Mouse (Mus musculus): ENCODE measurements around the gene Lats2. TPM values are rescaled to one million over a fixed set of nuclear protein-coding genes. Genes with fewer than 3 reads are reported as not detected.
"Not testable (repeated sequence)": the region's sequence is repeated elsewhere in the genome, so short reads cannot be mapped to it uniquely, and the experiment has no call there.

Lats2 gene
- polyA plus RNA-seq, 1 experiment from 2014 or later = 19.4 TPM

- WGBS = 79% methylated on average over 17 of the region's 17 CpGs
- H3K4me3 ChIP-seq (ENCODE audit: low read length) = no peak overlapping the region
- no peak overlapping the region for H3K9ac ChIP-seq (ENCODE audit: low read length)
- no peak for ATAC-seq (replicated peaks; ENCODE audit: extremely low read depth, insufficient read depth, low FRiP score)
- H3K27ac ChIP-seq (ENCODE audit: low read length) = no peak overlapping the region
- no peak overlapping the region for H3K4me2 ChIP-seq (ENCODE audit: low read depth, low read length)
- H3K27me3 ChIP-seq (ENCODE audit: control insufficient read depth, insufficient read depth, low read length) = no peaks in the 10 kb centered on the region
- no peaks in the 10 kb centered on the region for H3K9me3 ChIP-seq (replicated peaks; ENCODE audit: control insufficient read depth, low read length)
- H3K4me1 ChIP-seq (ENCODE audit: control insufficient read depth, insufficient read depth, low read length) = no peaks in the 10 kb centered on the region
- peaks cover 57% of the 10 kb centered on the region for H3K36me3 ChIP-seq (ENCODE audit: control insufficient read depth, insufficient read depth)
Measured at GRCm38 (mm10) chr14:57692517-57693130, 65.6 kb downstream of the Lats2 start.

- Histone ChIP-seq H3K27ac (ENCODE audit: low read length) (no peak overlapping the region), H3K4me2 (ENCODE audit: low read depth, low read length) (no peak overlapping the region), H3K36me3 (ENCODE audit: control insufficient read depth, insufficient read depth) (peaks cover 46% of the 10 kb centered on the region), H3K4me1 (ENCODE audit: control insufficient read depth, insufficient read depth, low read length) (no peaks in the 10 kb centered on the region), H3K9me3 (replicated peaks; ENCODE audit: control insufficient read depth, low read length) (no peaks in the 10 kb centered on the region), H3K4me3 (ENCODE audit: low read length) (no peak overlapping the region), H3K9ac (ENCODE audit: low read length) (no peak overlapping the region), H3K27me3 (ENCODE audit: control insufficient read depth, insufficient read depth, low read length) (no peaks in the 10 kb centered on the region)
- 90% methylated on average over 24 of the region's 24 CpGs for WGBS
- ATAC-seq (replicated peaks; ENCODE audit: extremely low read depth, insufficient read depth, low FRiP score) = no peak
Measured at GRCm38 (mm10) chr14:57691316-57691715, 66.9 kb downstream of the Lats2 start.

- ATAC-seq (replicated peaks; ENCODE audit: extremely low read depth, insufficient read depth, low FRiP score) = peak; percentile 37; the same call in 1 of the 2 replicates
- Histone ChIP-seq H3K4me1 (ENCODE audit: control insufficient read depth, insufficient read depth, low read length) (no peaks in the 10 kb centered on the region), H3K27ac (ENCODE audit: low read length) (no peak overlapping the region), H3K36me3 (ENCODE audit: control insufficient read depth, insufficient read depth) (peaks cover 41% of the 10 kb centered on the region), H3K9me3 (replicated peaks; ENCODE audit: control insufficient read depth, low read length) (no peaks in the 10 kb centered on the region), H3K4me3 (ENCODE audit: low read length) (no peak overlapping the region), H3K9ac (ENCODE audit: low read length) (no peak overlapping the region), H3K4me2 (ENCODE audit: low read depth, low read length) (no peak overlapping the region), H3K27me3 (ENCODE audit: control insufficient read depth, insufficient read depth, low read length) (no peaks in the 10 kb centered on the region)
- 84% methylated on average over 8 of the region's 8 CpGs for WGBS
Measured at GRCm38 (mm10) chr14:57690681-57691080, 67.5 kb downstream of the Lats2 start.

GRCm38 (mm10) chr14:57688066-57688465 lies 70.1 kb downstream of the Lats2 start:
- H3K27me3 ChIP-seq (ENCODE audit: control insufficient read depth, insufficient read depth, low read length); H3K27ac ChIP-seq (ENCODE audit: low read length); H3K4me3 ChIP-seq (ENCODE audit: low read length); ATAC-seq (replicated peaks; ENCODE audit: extremely low read depth, insufficient read depth, low FRiP score); H3K4me1 ChIP-seq (ENCODE audit: control insufficient read depth, insufficient read depth, low read length); H3K9ac ChIP-seq (ENCODE audit: low read length); H3K9me3 ChIP-seq (replicated peaks; ENCODE audit: control insufficient read depth, low read length); H3K4me2 ChIP-seq (ENCODE audit: low read depth, low read length): not testable (repeated sequence)
- H3K36me3 ChIP-seq (ENCODE audit: control insufficient read depth, insufficient read depth) = peaks cover 24% of the 10 kb centered on the region
- WGBS = 93% methylated on average over 7 of the region's 7 CpGs

GRCm38 (mm10) chr14:57687441-57687840 lies 70.7 kb downstream of the Lats2 start:
- H3K36me3 ChIP-seq (ENCODE audit: control insufficient read depth, insufficient read depth) = peaks cover 19% of the 10 kb centered on the region
- no peak overlapping the region for H3K4me3 ChIP-seq (ENCODE audit: low read length)
- no peak for ATAC-seq (replicated peaks; ENCODE audit: extremely low read depth, insufficient read depth, low FRiP score)
- no peak overlapping the region for H3K4me2 ChIP-seq (ENCODE audit: low read depth, low read length)
- no peaks in the 10 kb centered on the region for H3K9me3 ChIP-seq (replicated peaks; ENCODE audit: control insufficient read depth, low read length)
- no peak overlapping the region for H3K27ac ChIP-seq (ENCODE audit: low read length)
- no peaks in the 10 kb centered on the region for H3K27me3 ChIP-seq (ENCODE audit: control insufficient read depth, insufficient read depth, low read length)
- 81% methylated on average over 5 of the region's 5 CpGs for WGBS
- no peak overlapping the region for H3K9ac ChIP-seq (ENCODE audit: low read length)
- no peaks in the 10 kb centered on the region for H3K4me1 ChIP-seq (ENCODE audit: control insufficient read depth, insufficient read depth, low read length)

- H3K36me3 ChIP-seq (ENCODE audit: control insufficient read depth, insufficient read depth) = peaks cover 19% of the 10 kb centered on the region
- no peak overlapping the region for H3K4me3 ChIP-seq (ENCODE audit: low read length)
- no peaks in the 10 kb centered on the region for H3K4me1 ChIP-seq (ENCODE audit: control insufficient read depth, insufficient read depth, low read length)
- H3K9me3 ChIP-seq (replicated peaks; ENCODE audit: control insufficient read depth, low read length) = no peaks in the 10 kb centered on the region
- no peaks in the 10 kb centered on the region for H3K27me3 ChIP-seq (ENCODE audit: control insufficient read depth, insufficient read depth, low read length)
- no peak overlapping the region for H3K27ac ChIP-seq (ENCODE audit: low read length)
- no peak overlapping the region for H3K4me2 ChIP-seq (ENCODE audit: low read depth, low read length)
- WGBS = 88% methylated on average over 6 of the region's 6 CpGs
- ATAC-seq (replicated peaks; ENCODE audit: extremely low read depth, insufficient read depth, low FRiP score) = no peak
- no peak overlapping the region for H3K9ac ChIP-seq (ENCODE audit: low read length)
Measured at GRCm38 (mm10) chr14:57686647-57687046, 71.5 kb downstream of the Lats2 start.

- no peak for ATAC-seq (replicated peaks; ENCODE audit: extremely low read depth, insufficient read depth, low FRiP score)
- Histone ChIP-seq H3K4me3 (ENCODE audit: low read length) (no peak overlapping the region), H3K9ac (ENCODE audit: low read length) (no peak overlapping the region), H3K4me2 (ENCODE audit: low read depth, low read length) (no peak overlapping the region), H3K4me1 (ENCODE audit: control insufficient read depth, insufficient read depth, low read length) (no peaks in the 10 kb centered on the region), H3K36me3 (ENCODE audit: control insufficient read depth, insufficient read depth) (peaks cover 8% of the 10 kb centered on the region), H3K27ac (ENCODE audit: low read length) (no peak overlapping the region), H3K9me3 (replicated peaks; ENCODE audit: control insufficient read depth, low read length) (no peaks in the 10 kb centered on the region), H3K27me3 (ENCODE audit: control insufficient read depth, insufficient read depth, low read length) (no peaks in the 10 kb centered on the region)
- 3% methylated on average over 1 of the region's 1 CpGs for WGBS
Measured at GRCm38 (mm10) chr14:57684579-57684978, 73.6 kb downstream of the Lats2 start.

GRCm38 (mm10) chr14:57682751-57683150 lies 75.4 kb downstream of the Lats2 start:
- H3K9ac ChIP-seq (ENCODE audit: low read length) = no peak overlapping the region
- H3K36me3 ChIP-seq (ENCODE audit: control insufficient read depth, insufficient read depth) = no peaks in the 10 kb centered on the region
- H3K4me1 ChIP-seq (ENCODE audit: control insufficient read depth, insufficient read depth, low read length) = no peaks in the 10 kb centered on the region
- ATAC-seq (replicated peaks; ENCODE audit: extremely low read depth, insufficient read depth, low FRiP score) = no peak
- H3K9me3 ChIP-seq (replicated peaks; ENCODE audit: control insufficient read depth, low read length) = no peaks in the 10 kb centered on the region
- no peak overlapping the region for H3K4me3 ChIP-seq (ENCODE audit: low read length)
- WGBS = 83% methylated on average over 4 of the region's 4 CpGs
- no peak overlapping the region for H3K4me2 ChIP-seq (ENCODE audit: low read depth, low read length)
- no peak overlapping the region for H3K27ac ChIP-seq (ENCODE audit: low read length)
- no peaks in the 10 kb centered on the region for H3K27me3 ChIP-seq (ENCODE audit: control insufficient read depth, insufficient read depth, low read length)

GRCm38 (mm10) chr14:57679958-57680535 lies 78.1 kb downstream of the Lats2 start:
- Histone ChIP-seq H3K27me3 (ENCODE audit: control insufficient read depth, insufficient read depth, low read length) (no peaks in the 10 kb centered on the region), H3K36me3 (ENCODE audit: control insufficient read depth, insufficient read depth) (no peaks in the 10 kb centered on the region), H3K27ac (ENCODE audit: low read length) (no peak overlapping the region), H3K4me1 (ENCODE audit: control insufficient read depth, insufficient read depth, low read length) (no peaks in the 10 kb centered on the region), H3K9ac (ENCODE audit: low read length) (no peak overlapping the region), H3K4me3 (ENCODE audit: low read length) (no peak overlapping the region), H3K4me2 (ENCODE audit: low read depth, low read length) (no peak overlapping the region), H3K9me3 (replicated peaks; ENCODE audit: control insufficient read depth, low read length) (no peaks in the 10 kb centered on the region)
- ATAC-seq (replicated peaks; ENCODE audit: extremely low read depth, insufficient read depth, low FRiP score) = peak; percentile 32
- WGBS = 42% methylated on average over 5 of the region's 5 CpGs
